Mouse (Mus musculus): Measurements from ENCODE around the gene Unc13d.
A peak's percentile ranks its signal among the peaks of the same experiment; 100 is the strongest.
"Not testable (repeated sequence)": the region's sequence is repeated elsewhere in the genome, so short reads cannot be mapped to it uniquely, and the experiment has no call there.

Unc13d gene

DNA sequence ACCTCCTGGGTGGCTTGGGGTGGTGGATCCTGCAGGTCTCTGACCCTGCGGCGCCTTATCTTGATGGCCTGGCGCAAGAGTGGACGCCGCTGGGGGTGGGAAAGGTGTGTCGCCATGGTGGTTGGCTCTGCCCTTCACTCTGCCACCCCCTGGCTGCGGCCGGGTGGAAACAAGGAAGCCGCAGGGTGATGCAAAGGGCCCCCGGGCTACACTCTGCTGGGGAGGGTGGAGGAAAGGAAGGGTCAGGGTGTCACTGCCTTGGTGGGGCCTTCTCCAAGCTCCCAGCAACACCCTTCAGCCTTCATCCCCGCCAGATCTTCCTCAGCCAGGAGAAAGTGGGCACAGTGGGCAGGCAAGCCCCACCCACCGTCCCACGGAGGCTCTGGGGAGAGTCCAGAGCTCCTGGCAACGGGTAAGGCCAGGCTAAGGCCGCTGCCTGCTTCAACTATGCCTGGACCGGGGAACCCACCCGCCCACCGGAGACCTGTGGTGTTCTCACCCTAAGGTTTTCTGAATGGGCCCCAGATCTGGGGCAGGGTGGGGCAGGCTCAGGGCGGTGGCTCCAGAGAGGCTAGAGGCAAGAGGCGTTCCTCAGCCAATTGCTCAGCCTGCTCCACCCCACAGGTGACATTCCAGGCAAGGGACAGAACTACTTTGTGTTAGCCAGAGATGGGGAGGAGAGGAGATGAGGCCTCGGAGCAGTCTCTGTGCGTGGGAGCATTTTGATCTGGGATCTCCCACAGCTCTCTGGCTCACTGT is at the start of gene Unc13d:
Unc13d (minus strand) TSS at position 516 of the 759 bp plus-strand sequence.
- DNase-seq (ENCODE audit: low read depth, low spot score) = peak; percentile 71

DNA sequence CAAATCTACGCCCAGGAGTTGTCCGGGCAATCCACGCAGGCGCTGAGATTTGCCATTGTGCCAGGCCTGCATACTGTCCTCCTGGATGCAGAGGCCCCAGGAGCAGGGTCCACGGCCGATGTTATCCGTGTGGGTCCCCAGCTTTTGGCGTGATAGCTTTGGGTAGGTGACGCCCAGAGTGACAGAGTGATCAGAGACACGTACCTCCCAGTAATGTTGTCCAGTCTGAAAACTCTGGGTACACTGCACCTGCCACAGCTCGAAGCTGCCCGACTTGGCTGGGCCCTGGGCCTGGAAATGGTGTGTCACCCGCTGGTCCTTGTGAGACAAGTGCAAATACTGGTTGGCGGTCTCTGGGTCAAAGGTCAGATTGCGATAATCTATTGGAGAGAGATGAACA is 48.5 kb upstream of the Unc13d start:
- no peak for DNase-seq (ENCODE audit: low read depth, low spot score)

DNA sequence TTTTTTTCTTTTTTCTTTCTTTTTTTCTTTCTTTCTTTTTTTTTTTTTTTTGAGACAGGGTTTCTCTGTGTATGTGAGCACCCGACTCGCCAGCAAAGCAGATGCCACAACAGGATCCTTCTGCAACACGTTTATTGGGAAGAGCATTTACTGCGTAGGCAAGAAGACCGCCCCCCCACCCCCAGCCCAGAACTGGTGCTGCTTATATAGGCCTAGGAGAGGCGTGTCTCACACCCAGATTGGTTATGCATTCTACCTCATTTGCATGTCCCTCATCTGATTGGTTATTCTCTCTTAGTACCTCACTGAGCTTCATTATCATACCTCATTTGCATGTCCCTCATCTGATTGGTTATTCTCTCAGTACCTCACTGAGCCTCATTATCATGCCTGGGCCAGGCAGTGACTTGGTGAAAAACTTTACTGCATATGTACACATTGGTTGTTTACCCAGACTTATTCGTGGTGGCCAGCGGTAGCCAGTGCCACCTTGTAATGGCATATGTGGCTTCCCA is 44.0 kb upstream of the Unc13d start:
- not testable (repeated sequence) for DNase-seq (ENCODE audit: low read depth, low spot score)

DNA sequence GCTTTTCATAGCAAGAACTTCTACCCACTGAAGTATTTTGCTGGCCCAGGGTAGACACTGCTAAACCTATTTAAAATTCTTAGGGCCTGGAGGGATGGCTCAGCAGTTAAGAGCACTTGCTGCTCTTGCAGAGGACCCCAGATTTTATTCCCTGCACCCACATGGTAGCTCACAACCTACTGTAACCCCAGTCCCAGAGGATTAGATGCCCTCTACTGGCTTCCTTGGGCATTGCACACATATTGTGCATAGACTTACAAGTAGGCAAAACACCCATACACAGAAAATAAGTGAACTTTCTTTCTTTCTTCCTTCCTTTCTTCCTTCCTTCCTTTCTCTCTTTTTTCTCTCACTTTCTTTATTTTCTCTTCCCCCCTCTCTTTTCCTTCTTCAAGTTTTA is 40.1 kb upstream of the Unc13d start:
- peak; percentile 79 for DNase-seq (ENCODE audit: low read depth, low spot score)

DNA sequence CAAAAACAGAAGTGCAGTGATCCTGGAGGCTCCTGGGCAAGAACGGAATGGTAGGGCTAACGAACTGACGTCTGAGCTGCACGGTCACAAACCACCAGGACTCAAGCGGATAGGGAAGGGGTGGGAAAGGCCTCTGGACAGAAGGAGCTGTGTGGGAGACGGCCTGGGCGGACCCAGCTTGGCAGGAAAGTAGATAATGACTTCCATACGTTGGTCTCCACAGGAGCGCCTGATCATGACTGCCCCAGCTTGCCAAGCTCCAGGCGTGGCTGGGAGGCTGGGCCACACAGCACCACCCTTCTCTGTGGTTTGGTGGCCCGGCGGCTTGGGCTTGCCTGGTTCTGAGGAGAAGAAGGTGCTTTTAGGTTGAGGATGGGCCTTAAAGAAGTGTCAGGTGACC is 39.5 kb upstream of the Unc13d start:
- DNase-seq (ENCODE audit: low read depth, low spot score) = no peak

DNA sequence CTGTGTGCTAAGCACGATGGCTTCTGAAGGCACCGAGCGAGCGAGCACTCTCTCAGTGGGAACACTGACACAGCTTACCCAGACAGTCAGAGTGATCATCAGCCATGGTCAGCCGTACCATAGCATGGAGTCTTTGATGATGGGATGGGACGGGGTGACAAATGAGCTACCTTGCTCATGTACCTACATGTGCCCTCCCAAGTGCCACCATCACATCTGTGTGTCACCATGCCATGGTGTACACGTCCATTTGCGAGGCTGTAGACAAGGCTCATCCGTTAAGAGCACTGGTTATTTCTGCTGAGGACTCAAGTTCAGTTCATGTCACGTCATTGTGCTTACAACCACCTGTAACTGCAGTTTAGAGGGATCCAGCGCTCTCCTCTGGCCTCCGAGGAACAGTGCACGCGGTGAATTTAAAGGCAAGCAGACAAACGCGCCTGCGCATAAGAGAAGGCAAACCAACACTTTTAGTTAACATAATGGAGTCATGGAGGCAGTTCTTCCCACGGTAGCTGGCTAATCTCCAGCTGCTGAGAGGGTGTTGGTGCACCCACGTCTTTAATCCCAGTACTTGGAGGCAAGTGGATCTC is 33.9 kb upstream of the Unc13d start:
- no peak for DNase-seq (ENCODE audit: low read depth, low spot score)

DNA sequence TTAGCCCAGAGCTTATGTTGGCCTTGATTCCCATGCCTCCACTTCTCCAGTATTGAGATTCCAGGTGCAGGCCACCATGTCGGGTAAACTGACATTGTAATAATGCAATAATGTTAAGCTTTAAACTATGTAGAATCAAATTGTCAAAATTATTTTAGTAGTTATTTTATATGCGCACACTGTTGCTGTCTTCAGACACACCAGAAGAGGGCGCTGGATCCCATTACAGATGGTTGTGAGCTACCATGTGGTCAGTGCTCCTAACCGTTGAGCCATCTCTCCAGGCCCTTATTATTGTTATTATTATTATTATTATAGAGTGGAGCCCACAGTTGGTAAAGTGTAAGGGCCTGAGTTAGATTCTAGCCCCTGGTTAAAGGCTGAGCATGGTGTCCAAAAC is 33.3 kb upstream of the Unc13d start:
- DNase-seq (ENCODE audit: low read depth, low spot score) = no peak

DNA sequence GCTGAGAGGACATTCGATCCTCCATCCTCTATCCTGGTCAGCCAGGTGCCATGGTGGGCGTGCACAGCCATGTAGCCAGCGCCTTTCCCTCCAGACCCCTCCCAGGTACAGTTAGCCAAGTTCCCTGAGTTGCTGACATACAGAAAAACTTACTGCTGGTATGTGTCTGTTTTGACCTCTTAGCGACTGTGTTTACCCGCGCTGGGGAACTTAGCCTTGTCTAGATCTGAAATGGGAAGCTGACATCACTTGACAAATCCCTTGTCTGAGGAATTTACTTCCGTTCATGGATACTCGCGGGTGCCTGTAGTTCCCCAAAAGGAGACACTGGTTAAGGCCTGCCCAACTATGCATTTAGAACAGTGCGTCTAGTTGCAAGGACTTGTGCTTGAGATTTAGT is 32.8 kb upstream of the Unc13d start:
- DNase-seq (ENCODE audit: low read depth, low spot score) = no peak

DNA sequence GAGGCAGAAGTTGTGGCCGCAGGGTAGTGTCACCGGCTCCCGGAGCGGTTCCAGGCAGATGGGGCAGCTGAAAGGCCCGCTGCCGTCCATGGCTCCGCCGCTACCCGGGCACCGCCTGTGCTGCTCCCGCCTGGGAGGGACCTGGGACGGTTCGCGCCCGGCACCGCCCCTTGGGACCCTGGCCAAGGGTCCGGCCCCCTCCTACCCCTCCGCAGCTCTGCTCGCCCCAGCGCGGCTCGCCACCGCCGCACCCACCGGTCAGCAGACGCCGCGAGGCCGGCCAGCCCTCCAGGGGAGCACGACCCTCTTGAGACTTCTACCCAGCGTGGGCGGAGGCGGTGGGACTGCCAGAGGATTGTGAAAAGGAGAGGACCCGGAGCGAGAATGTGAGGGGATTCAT is 32.4 kb upstream of the Unc13d start:
- no peak for DNase-seq (ENCODE audit: low read depth, low spot score)

DNA sequence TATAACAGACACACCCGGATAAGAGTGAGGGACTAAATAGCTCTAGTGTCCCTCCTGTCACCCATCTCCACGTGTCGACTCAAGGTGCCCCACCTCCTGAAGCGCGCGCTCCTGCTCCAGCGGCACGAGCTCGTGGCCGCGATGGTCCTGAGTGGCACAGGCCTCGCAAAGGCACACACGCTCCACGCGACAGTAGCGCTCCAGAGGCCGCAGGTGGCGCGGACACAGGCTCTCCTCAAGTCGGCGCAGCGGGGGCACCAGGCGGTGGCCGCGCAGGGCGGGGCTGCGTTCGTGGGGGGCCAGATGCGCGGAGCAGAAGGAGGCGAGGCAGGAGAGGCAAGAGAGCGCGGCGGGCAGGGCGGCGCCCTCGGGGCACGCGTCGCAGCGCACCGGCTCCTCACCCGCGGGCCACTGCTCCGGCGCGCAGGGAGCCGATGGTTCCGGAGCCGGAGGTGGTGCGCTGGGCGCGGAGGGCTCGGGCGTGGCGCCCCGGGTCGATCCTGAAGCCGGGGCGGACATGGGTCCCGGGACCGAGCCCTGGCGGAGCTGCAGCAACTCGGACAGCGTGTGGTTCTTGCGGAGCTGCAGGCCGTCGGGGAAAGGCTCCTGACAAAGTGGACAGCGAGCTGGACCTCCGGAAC is 31.8 kb upstream of the Unc13d start:
- no peak for DNase-seq (ENCODE audit: low read depth, low spot score)

DNA sequence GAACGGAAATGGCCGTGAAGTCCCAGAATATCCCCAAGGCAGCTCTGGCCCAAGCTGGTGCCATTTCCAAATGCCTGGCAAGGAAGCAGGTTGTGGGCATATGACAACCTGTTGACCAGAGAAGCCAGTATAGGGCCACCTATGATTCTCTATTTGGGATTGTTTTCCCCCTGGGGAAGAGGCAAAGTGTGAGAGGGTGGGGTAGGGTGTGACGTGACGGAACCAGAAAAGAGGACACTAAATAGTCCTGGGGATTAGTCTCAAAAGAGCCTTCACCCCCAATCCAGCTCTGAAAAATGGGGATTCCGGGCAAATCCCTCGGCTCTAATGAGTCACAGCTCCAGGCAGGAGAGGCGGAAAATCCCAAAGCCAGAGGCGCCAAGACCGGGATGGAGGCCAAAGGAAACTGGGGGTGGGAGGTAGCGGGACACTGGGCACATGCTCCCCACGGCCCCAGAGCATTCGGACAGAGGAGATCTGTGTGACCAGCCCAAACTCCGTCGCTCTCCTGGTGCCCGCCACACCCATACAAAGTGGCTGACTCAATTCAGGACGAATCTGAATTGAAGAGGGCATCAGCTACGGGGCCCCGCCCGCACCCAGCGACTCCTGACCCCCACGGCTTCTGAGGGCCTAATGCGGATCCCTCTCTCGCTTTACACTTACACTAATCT is 30.8 kb upstream of the Unc13d start:
- no peak for DNase-seq (ENCODE audit: low read depth, low spot score)

DNA sequence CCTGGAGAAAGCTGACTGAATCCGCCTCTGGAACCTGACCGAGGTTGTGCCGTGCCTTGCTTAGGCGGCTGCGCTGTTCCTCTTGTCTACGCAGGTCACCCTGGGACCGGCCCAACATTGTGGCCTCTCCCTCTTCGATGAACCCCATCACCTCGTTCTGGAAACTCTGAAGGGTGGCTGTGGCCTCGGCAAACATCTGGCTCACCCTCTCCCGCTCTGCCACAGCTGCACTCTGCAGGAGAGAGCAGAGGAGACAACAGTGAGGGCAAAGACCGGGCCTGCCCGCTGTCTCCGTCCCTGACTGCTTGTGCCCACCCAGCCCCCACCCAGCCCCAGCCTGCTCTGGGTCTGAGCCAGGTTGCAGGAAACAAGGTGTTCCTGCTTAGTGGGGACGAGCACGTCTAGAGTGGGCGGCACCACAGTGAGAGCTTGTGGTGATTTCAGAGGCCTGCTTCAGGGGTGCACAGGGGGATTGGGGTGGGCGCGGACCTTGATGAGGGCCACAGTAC is 30.1 kb upstream of the Unc13d start:
- no peak for DNase-seq (ENCODE audit: low read depth, low spot score)

DNA sequence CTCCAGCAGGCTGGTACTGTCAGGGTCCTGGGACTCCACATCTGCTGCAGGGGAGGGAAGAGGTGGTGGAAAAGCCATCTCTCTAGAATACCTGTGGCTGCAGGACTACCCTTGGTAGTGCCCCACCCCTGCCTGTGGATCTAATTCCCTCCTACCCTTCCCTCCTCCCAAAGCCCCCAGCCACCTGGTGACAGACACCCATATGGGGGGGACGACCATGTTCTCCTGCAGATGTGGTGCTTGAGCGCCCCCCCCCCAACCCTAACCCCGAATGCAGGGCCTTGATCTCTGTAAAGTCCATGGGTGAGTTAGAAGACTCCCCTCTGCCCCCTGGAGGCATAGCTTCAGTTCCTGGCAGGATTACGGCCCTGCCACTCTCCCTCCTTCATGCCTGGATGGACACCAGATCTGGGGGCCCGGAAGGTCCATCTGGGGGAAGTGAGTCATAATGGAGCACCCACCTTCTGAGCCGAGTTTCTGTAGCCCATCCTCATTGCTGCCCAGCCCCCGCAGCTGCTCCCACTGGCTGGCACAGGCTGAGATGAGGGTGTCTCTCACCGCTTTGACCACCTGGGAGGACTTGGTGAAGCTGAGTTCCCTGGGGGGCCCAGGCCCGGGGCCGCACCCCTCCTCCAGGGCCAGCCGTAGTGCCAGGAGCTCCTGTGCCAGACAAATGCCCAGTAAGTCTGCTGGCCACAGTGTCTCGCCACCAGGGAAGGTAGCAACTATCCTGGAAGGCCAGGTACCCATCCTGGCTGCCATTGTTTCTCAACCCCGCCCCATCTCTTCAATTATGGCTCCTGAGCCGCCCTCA is 29.4 kb upstream of the Unc13d start:
- DNase-seq (ENCODE audit: low read depth, low spot score) = no peak

DNA sequence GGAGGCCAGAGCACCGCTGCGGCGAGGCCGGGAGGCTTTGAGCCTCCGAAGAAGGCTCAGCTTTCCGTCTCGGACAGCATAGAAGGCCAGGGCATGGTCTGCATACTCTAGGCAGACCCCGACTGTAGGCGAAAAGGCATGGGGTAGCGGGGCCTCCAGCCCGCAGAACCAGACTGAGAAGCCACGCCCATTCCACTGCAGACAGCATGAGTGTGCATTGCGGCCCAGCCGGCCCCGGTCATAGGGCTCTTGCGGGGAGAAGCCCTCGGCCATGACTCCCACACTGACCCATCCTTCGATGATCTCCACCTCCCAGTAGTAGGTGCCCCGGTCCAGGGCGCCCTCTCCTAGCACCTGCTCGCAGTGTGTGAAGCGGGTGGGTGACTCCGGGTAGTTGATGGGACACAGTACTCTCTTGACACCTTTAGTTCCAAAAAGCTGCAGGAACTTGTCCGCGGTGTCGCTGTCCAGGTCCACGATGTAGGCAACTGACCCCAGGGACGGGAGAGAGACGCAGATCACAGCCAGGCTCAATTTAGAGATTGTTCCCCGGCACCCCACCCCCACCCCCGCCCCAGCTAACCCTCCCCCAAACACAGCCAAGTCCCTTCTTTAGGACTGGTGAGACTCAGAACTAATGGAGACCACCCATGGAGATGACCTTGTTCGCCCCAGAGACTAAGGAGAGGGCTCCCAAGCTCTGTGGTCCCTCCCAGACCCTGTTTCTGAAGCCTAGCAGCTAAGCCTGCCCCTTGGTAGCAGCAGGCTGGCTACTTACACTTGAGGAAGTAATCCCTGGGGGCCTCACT is 28.6 kb upstream of the Unc13d start:
- peak; percentile 92 for DNase-seq (ENCODE audit: low read depth, low spot score)

DNA sequence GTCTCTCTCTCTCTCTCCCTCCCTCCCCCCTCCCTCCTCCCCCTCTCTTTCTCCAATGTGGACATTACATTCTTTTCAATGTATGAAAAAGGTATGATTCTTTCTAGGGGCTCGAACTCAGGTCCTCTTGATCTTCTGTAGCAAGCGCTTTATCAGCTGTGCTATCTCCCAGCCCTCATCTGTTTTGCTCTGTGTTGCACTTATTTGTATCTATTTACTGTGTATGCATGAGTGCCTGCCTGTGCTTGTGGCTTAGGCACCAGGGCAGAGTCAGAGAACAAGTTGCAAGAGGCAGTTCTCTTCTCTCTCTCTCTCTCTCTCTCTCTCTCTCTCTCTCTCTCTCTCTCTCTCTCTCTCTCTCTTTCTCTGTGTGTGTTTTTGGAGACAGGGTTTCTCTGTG is 27.3 kb upstream of the Unc13d start:
- no peak for DNase-seq (ENCODE audit: low read depth, low spot score)

DNA sequence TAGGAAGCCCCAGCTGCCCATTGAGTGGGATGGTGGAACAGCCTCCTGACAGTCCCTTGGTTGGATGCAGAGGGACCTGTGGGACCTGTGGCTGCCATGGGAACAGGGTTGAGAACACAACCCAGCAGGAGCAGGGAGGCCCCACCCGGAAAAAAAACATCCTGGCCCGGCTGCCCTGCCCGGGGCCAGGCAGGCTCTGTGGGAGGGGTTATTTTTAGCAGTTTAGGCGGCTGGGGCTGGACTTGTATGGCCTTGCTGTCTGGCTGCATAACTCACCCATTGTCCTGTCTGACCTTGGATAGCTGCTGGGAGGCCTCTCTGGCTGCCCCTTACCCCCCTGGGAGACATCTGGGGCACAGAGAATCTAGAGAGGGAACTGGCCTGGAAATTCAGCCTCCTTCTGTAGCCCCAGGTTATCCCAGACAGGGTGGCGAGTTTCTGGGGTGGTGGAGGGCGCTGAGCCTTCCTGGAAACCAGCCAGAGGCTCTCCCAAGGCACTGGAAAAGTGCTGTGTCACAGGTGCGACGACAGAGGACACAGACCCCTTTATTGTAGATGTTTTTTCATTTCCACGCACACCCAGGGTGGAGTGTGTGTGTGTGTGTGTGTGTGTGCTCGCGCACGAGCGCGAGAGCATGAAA is 26.4 kb upstream of the Unc13d start:
- DNase-seq (ENCODE audit: low read depth, low spot score) = peak; percentile 90

DNA sequence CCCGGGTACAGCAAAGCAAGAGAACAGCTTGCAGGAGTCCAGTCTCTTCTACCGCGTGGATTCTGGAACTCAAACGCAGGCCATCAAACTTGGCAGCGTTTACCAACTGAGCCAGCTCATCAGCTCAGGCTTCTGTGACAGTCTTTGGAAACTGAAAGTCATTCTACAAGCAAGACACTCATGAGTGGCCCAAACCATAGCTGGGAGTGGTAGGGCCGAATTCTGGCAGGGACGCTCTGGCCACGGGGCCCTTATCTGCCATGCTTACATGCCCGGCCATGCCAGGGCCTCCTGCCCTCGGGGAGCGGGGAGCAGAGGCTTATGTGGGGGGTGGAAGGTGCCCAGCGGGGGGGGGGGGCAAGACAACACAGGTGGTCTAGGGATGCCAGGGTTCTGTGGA is 25.8 kb upstream of the Unc13d start:
- DNase-seq (ENCODE audit: low read depth, low spot score) = no peak

DNA sequence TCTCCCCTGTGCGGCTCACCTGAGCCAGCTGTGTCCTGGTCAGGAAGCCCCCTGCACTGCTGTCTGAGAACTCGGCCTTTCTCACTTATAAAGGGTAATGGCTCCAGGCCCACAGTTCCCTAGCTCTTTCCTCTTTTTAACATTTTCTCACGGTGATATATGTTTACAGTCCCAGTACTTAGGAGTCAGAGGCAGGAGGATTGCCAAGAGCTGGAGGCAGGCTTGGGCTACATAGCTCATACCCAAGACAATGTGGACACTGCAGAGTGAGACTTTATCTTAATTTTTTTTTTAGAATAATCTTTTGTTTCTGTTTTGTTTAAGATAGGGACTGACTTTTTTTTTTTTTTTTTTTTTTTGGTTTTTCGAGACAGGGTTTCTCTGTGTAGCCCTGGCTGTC is 24.7 kb upstream of the Unc13d start:
- no peak for DNase-seq (ENCODE audit: low read depth, low spot score)

DNA sequence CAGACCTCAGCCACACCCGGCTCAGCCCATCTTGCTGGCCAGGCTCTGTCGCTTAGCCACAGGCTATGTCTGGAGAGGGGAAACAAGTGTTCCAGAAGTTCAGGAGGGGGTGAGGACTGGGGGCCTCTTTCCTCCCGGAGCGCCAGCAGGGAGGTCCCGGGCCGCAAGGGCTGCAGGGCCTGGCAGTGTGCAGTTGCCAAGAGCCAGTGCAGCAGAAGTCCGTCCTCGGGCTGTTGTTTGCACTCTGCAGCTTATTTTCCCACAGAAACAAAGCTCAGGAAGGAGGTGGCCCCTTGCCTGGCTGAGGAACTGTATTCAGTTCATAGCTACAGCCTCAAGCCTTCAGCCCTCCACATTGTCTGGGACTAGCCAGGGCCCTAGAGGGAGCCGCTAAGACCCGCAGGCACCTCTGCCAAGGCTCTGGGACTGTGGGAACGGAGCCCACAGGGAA is 24.2 kb upstream of the Unc13d start:
- no peak for DNase-seq (ENCODE audit: low read depth, low spot score)

DNA sequence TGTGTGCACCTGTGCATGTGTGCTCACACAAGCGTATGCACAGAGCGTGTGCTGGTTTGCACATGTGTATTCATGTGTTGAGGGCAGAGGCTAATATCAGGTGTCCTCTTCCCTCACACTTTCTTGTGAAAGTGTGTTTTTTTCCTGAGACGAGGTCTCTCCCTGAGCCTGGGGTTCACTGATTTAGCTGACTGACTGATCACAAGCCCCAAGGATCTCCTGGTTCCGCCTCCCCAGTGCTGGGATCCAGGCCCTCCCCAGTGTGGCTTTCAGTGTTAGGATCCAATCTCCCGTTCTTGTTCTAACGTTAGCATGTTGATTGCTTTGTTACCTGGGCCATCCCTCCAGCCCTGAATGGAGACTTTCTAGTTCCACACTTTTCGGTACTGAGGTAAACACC is 23.1 kb upstream of the Unc13d start:
- DNase-seq (ENCODE audit: low read depth, low spot score) = no peak

All from ES-CJ7 (cell line).